Mouse (Mus musculus) liver, embryonic 14.5 days (tissue): Measurements from ENCODE around the gene Hemk1.

Experiments
- CTCF ChIP-seq: IDR thresholded peaks from 2 replicates; pipeline ENCODE4 v1.5.1; 2016; ENCODE audit warnings: antibody characterized with exemption, low read depth, control low read depth
- EP300 ChIP-seq: IDR thresholded peaks from 2 replicates; pipeline ENCODE4 v1.6.1; 2016; ENCODE audit warnings: antibody characterized with exemption, low read depth

GRCm38 (mm10) chr9:107297059-107297458 is 41.1 kb downstream of the Hemk1 start:
- TF ChIP-seq CTCF (no peak), EP300 (no peak)
